Mouse (Mus musculus) WW6 (cell line): ENCODE data around the gene Mtmr4.

ENCODE experiments used
- DNase-seq: peaks from one replicate; pipeline ENCODE4 v3.0.0-alpha.2; 2013; ENCODE audit warnings: low read depth, low spot score

The Mtmr4 gene

GRCm38 (mm10) chr11:87581933-87582710 lies 9.8 kb upstream of the Mtmr4 start:
- no peak for DNase-seq

DNA sequence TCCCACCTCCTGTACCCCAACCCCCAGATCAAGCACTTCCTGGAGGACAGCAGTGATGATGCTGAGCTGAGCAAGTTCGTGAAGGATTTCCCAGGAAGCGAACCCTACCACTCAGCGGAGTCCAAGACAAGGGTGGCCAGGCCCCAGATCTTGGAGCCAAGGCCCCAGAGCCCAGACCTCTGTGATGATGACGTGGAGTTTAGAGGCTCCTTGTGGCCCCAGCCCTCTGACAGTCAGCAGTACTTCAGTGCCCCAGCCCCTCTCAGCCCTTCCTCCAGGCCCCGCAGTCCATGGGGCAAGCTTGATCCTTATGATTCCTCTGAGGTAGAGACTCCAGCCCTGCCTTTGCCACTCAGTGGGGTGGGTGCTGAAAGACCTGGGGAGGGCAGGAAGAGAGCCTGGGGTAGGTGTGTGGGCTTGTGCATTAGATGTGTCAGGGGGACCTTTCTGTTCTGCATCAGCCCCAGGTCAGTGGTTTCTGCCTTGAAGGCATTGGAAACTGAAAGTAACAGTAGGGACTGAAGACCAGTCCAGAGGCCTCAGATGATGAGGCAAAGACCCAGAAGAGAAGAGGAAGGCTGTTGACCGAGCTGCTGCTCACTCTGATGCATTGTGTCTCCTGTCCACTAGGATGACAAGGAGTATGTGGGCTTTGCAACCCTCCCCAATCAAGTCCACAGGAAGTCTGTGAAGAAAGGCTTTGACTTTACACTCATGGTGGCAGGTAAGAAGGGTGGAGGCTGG lies 8.5 kb upstream of the Mtmr4 start:
- no peak for DNase-seq

DNA sequence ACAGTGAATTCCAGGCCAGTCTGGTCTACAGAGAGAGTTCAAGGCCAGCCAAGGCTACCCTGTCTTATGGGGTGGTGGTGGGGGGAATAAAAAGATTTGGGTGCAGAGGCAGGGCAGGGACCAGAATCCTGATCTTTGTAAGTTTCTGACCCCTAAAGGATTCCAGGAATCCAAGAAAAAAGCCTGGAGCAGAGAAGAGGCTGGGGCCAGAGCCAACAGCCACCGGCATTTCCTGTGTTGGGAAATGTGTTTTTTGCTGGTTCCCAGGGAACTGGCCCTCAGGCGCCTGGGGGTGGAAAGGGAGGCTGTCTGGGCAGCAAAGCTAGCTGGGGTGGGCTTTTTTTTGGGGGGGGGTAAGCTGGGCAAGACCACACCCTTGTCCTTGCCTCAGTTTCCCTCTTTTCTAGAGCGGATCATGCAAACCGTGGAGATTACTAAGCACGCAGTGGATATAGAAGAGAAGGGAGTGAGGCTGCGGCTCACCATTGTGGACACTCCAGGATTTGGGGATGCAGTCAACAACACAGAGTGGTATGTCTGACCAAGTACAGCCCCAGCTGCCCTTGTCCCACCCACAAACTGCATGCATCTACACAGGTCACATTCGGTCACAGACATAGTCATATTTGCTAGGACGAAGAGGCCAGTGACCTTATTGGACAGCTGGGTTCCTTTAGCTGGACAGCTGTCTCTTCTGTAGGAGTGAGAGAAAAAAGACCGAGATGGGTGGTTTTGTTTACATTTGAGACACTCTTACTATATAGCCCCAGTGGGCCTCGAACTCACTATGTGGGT lies 7.1 kb upstream of the Mtmr4 start:
- DNase-seq: no peak

- no peak for DNase-seq
These were observed 4.6 kb upstream of the Mtmr4 start for GRCm38 (mm10) chr11:87587211-87587874.

GRCm38 (mm10) chr11:87589605-87590004 lies 2.4 kb upstream of the Mtmr4 start:
- no peak for DNase-seq

GRCm38 (mm10) chr11:87590841-87591525 lies 979 bp upstream of the Mtmr4 start:
- DNase-seq: no peak

DNA sequence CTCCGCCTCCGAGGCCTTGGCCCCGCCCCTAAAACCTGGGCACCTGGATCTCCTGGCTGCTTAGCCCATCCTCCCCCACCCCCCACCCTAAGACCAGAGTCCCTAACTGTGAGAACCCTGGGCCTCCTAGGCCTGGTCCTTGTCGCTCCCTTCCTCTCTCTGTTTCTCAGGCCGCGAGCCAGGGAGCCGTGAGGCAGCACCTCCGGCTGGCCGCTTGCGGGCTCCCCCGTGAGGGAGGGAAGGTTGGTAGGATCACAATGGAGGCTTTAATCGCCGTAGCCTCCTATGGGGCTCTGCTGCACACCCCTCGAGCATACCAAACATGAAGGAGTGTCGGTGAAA lies 363 bp downstream of the Mtmr4 start:
- no peak for DNase-seq

GRCm38 (mm10) chr11:87592713-87593598 lies 994 bp downstream of the Mtmr4 start:
- DNase-seq: no peak

DNA sequence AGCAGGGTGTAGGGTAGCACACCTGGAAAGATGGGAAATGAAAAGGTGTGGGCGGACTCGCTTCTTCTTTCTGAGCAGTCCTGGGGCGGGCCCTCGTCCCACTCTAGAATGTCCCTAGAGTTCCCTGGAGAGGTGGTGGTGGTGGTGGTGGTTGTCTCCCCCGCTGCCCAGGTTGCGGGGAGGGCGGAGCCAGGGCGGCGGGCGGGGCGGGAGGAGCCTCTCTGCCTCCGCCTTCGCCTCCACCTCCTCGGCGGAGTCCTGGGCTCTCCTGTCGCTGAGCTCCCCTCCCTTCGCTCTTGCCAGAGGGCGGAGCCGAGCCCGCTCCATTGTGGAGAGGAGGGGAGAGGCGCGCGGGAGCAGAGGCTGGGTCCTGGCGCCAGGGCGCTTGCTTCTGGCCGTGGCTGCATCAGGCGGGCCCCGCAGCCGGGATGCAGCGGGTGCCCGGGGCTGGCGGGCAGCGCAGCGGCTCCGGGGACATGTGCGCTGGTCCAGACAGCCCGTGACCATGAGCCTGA lies 3.4 kb downstream of the Mtmr4 start:
- peak; percentile 90 for DNase-seq

DNA sequence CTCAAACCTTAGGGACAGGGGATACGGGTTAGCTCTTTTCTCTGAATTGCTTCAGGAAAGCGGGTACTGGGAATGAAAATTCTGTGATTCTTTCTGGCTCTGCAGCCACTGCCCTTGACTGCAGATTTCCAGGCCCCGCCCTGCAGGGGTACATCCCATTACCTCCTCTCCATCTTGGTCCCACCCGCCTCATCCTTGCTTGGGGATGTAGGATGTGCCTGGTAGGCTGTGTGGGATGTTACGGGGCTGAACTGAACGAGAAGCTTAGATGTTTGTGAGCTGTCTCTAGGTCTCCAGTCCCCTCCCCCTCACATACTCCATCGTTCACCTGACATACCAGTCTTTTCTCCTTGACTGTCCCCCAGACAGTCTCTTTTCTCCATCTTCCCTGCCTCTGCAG lies 4.0 kb downstream of the Mtmr4 start:
- DNase-seq: no peak

DNA sequence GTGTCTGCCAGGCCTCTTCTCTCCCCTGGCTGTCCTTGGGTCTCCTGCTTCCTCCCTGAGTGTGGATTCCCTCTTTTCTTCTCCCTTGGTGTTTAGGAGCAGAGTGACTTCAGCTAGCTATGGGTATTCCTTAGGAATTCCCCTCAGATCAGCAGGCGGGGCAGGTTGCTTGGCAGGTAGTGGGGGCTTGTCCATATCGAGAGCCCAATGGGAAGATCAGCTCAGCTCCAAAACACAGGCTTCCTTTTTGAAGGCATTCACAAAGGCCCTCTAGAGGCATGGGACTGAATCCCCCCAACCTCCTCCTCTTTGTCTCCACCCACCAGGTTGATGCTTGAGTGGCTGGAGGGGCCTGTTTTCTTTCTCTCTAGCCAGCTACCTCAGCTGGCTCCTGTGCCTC lies 4.5 kb downstream of the Mtmr4 start:
- DNase-seq: no peak

DNA sequence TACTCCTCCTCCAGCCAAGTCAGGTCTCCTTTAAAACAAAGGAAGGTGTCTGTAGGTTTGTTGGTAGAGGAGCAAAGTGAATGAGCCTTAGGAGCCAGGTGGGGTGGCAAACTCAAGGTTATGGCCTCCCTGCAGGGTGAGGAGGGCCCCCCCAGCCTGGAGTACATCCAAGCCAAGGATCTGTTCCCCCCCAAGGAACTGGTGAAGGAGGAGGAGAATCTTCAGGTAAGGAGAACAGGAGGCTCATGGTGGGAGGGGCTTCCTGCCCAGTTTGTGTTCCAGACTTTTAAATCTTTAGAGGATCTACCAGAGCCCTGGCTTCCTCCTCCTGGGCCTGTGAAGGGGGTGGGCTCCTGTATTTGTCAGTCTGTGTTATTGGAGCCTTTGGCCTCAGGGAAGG lies 5.1 kb downstream of the Mtmr4 start:
- no peak for DNase-seq

DNA sequence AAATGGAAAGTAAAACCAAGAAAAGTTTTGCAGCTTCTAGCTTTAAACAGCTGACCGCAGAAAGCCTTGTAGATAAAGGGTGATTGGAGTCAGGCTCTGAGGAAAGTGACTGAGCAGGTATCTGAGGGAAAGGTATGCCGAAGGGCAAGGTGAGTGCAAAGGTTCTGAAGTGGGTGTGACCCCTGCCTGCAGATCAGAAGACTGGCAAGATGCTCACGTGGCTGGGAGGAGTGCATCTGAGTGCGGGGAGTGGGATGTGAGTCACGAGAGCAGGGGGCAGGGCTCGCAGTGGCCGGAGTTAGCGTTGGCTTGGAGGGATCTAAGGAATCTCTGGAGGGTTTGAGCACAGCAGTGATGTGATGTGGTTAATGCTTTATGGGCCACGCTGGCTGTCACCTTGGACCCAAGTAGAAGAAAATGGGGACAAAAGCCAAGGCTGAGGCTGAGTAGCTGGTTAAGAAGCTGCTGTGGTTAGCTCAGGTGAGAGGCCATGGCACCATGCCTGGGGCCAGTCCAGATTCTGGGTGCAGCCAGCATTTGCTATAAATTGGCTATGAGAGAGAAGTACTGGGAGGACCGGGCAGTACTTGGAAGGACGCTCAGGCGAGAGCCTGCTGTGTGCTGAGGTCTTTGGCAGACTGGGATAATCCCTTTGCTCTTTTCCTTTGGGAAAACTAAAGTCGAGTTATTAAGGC lies 7.6 kb downstream of the Mtmr4 start:
- DNase-seq: no peak

- no peak for DNase-seq
These were observed 8.4 kb downstream of the Mtmr4 start for GRCm38 (mm10) chr11:87600322-87600853.

GRCm38 (mm10) chr11:87602234-87602633 lies 10.3 kb downstream of the Mtmr4 start:
- no peak for DNase-seq

DNA sequence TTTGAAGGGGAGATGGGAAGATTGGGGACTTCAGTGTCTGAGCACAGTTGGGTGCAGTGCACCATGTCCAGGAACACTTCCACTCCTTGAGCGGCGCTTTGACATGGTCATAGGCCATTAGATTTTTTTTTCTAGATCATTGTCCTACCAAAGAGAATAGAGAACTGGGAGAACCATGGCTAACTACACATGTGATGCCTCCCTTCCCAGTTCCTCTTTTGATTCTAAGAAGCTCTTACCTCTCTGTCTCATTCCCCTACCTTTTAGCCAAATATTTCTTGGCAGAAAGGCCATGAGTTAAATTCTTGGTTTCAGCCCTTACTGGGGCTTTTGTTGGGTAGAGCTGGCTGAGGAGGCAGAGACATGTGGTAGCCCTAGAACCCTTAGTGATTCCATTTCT lies 11.6 kb downstream of the Mtmr4 start:
- DNase-seq: no peak

GRCm38 (mm10) chr11:87609264-87609663 lies 17.3 kb downstream of the Mtmr4 start:
- DNase-seq: no peak

DNA sequence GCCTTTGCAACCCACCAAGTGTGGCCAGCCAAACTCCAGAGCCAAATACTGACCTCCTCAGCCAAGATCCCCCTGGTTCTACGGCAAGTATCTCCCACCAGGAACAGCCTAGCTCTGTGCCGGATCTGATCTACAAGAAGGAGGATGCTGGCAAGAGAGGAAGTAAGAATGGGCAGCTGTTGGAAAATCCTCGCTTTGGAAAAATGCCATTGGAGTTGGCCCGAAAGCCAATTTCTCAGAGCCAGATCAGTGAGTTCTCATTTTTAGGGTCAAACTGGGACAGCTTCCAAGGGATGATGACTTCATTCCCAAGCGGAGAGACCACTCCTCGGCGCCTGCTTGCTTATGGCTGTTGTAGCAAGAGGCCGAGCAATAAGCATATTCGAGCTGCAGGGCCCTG lies 19.6 kb downstream of the Mtmr4 start:
- DNase-seq: no peak

- no peak for DNase-seq
These were observed 22.0 kb downstream of the Mtmr4 start for GRCm38 (mm10) chr11:87613972-87614371.
